Mouse (Mus musculus): Measurements from ENCODE around the gene Cmss1.
A peak's percentile ranks its signal among the peaks of the same experiment; 100 is the strongest.

Cmss1 gene

GRCm38 (mm10) chr16:57427516-57428285 lies 179.0 kb downstream of the Cmss1 start:
- no peak for DNase-seq (ENCODE audit: low spot score in 2 of 2)

GRCm38 (mm10) chr16:57426680-57427079 lies 180.0 kb downstream of the Cmss1 start:
- DNase-seq (ENCODE audit: low spot score in 2 of 2) = no peak

GRCm38 (mm10) chr16:57423001-57423800 lies 183.5 kb downstream of the Cmss1 start:
- peak in 1 of 2 experiments; percentile 11 for DNase-seq (ENCODE audit: low spot score in 2 of 2)

- DNase-seq (ENCODE audit: low spot score in 2 of 2) = no peak
These were observed 184.8 kb downstream of the Cmss1 start for GRCm38 (mm10) chr16:57421680-57422417.

GRCm38 (mm10) chr16:57420773-57421556 lies 185.7 kb downstream of the Cmss1 start:
- no peak for DNase-seq (ENCODE audit: low spot score in 2 of 2)

GRCm38 (mm10) chr16:57419881-57420280 lies 186.8 kb downstream of the Cmss1 start:
- DNase-seq (ENCODE audit: low spot score in 2 of 2) = no peak

- no peak for DNase-seq (ENCODE audit: low spot score in 2 of 2)
These were observed 187.3 kb downstream of the Cmss1 start for GRCm38 (mm10) chr16:57419332-57419731.

GRCm38 (mm10) chr16:57417955-57418354 lies 188.7 kb downstream of the Cmss1 start:
- no peak for DNase-seq (ENCODE audit: low spot score in 2 of 2)

GRCm38 (mm10) chr16:57417017-57417416 lies 189.6 kb downstream of the Cmss1 start:
- DNase-seq (ENCODE audit: low spot score in 2 of 2) = no peak

- no peak for DNase-seq (ENCODE audit: low spot score in 2 of 2)
These were observed 190.6 kb downstream of the Cmss1 start for GRCm38 (mm10) chr16:57416049-57416448.

- DNase-seq (ENCODE audit: low spot score in 2 of 2) = no peak
These were observed 193.9 kb downstream of the Cmss1 start for GRCm38 (mm10) chr16:57412766-57413165.

- DNase-seq (ENCODE audit: low spot score in 2 of 2) = no peak
These were observed 202.8 kb downstream of the Cmss1 start for GRCm38 (mm10) chr16:57403825-57404224.

- DNase-seq (ENCODE audit: low spot score in 2 of 2) = no peak
These were observed 203.8 kb downstream of the Cmss1 start for GRCm38 (mm10) chr16:57402910-57403309.

GRCm38 (mm10) chr16:57401702-57402101 lies 205.0 kb downstream of the Cmss1 start:
- DNase-seq (ENCODE audit: low spot score in 2 of 2) = no peak

GRCm38 (mm10) chr16:57399566-57399965 lies 207.1 kb downstream of the Cmss1 start:
- DNase-seq (ENCODE audit: low spot score in 2 of 2) = no peak

- peak in 1 of 2 experiments; percentile 67 for DNase-seq (ENCODE audit: low spot score in 2 of 2)
These were observed 208.1 kb downstream of the Cmss1 start for GRCm38 (mm10) chr16:57398387-57399214.

GRCm38 (mm10) chr16:57397845-57398244 lies 208.8 kb downstream of the Cmss1 start:
- DNase-seq (ENCODE audit: low spot score in 2 of 2) = no peak

- DNase-seq (ENCODE audit: low spot score in 2 of 2) = no peak
These were observed 210.4 kb downstream of the Cmss1 start for GRCm38 (mm10) chr16:57396249-57396648.

GRCm38 (mm10) chr16:57393161-57393560 lies 213.5 kb downstream of the Cmss1 start:
- no peak for DNase-seq (ENCODE audit: low spot score in 2 of 2)

GRCm38 (mm10) chr16:57392461-57392860 lies 214.2 kb downstream of the Cmss1 start:
- DNase-seq (ENCODE audit: low spot score in 2 of 2) = no peak

Data from spleen, postnatal 14 days (tissue).